Mouse (Mus musculus): ENCODE measurements around the gene Il7r. TPM values are rescaled to one million over a fixed set of nuclear protein-coding genes. Genes with fewer than 3 reads are reported as not detected.

The Il7r gene
- polyA plus RNA-seq, 1 experiment from 2014 or later, result 0.99 TPM

DNA sequence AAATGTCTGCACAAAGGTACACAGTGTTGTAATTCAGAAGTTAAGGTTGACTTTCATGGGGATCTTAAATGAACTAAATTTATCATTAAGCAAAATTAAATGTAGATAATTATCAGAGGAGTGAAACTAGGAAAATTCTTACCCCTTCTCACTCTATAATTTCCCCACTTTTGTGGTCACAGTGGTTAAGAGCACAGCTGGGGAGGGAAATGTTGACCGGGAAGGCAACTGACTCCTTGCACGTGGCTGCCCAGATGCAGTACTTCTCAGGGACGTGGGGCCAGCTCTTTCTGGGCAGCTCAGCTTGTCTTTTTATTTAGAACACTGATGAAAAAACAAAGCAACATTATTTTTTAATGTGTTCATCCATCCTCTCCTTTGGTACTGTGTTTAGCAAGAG is 37.9 kb downstream of the Il7r start:
- Histone ChIP-seq H3K36me3 (ENCODE audit: control insufficient read depth, insufficient read depth, low read length) (no peaks in the 10 kb centered on the region), H3K4me2 (ENCODE audit: low read depth, low read length) (no peak overlapping the region), H3K27ac (ENCODE audit: low read length) (no peak overlapping the region), H3K27me3 (ENCODE audit: control insufficient read depth, insufficient read depth, low read length) (no peaks in the 10 kb centered on the region), H3K4me3 (replicated peaks; ENCODE audit: low read length) (no peak overlapping the region), H3K4me1 (ENCODE audit: control insufficient read depth, insufficient read depth, low read length) (no peaks in the 10 kb centered on the region), H3K9ac (ENCODE audit: low read length) (no peak overlapping the region), H3K9me3 (replicated peaks; ENCODE audit: control insufficient read depth, low read length) (no peaks in the 10 kb centered on the region)
- WGBS, result 46% methylated on average over 3 of the region's 3 CpGs
- no peak for ATAC-seq (ENCODE audit: insufficient read depth, low FRiP score)

DNA sequence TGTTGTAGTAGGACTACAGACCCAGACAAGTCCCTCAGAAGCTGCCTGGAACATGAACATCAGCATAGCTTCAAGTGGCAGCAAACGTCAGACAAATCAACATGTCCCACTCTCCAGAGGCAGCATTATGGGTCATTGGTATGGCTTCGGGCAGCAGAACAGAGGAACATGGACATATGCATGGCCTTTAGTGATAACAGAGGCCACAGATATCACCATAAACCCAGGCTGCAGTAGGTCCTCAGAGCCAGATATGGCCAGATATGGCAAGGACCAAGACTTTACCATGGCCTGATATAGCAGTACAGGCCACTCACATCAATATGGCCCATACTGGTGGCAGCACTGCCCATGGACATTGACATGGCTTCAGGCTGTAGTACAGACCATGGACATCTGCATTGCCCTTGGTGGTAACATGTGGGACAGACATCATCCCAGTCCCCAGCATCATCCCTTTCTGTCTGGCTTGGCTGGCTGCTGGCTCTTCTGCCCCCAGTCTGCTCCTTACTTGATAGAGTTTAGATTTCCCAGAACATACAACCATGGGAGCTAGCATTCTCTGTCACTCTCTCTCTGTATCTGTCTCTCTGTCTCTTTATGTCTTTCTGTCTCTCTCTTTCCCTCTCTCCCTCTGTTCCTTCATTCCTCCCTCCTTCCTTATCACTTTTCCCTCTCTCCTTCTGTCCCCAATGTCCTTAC is 40.4 kb downstream of the Il7r start:
- no peak overlapping the region for H3K4me3 ChIP-seq (replicated peaks; ENCODE audit: low read length)

DNA sequence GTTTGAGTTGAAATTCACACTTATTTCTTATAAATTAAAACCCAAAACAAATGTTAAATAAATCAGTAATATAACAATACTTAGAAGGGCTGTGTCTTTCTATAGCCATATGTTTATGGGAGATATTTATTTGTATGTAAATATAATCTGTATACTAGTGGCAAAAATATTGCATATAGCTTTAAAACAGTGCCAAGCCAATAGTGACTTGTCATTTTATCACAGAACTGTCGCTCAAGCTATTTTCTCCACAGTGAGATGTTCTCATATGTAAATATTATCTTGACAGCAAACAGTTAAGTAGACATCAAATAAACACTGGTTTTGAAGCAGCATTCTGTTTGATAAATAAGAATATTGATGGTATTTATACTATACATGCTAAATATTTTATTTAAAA is 56.8 kb downstream of the Il7r start:
- 72% methylated on average over 1 of the region's 1 CpGs for WGBS

More for the DNA sequence above, 40.4 kb downstream of the Il7r start:
- H3K27ac ChIP-seq (ENCODE audit: low read length), result no peak overlapping the region
- no peak overlapping the region for H3K4me2 ChIP-seq (ENCODE audit: low read depth, low read length)
- no peaks in the 10 kb centered on the region for H3K4me1 ChIP-seq (ENCODE audit: control insufficient read depth, insufficient read depth, low read length)
- no peaks in the 10 kb centered on the region for H3K27me3 ChIP-seq (ENCODE audit: control insufficient read depth, insufficient read depth, low read length)
- H3K9me3 ChIP-seq (replicated peaks; ENCODE audit: control insufficient read depth, low read length), result no peaks in the 10 kb centered on the region
- H3K36me3 ChIP-seq (ENCODE audit: control insufficient read depth, insufficient read depth, low read length), result no peaks in the 10 kb centered on the region
- no peak overlapping the region for H3K9ac ChIP-seq (ENCODE audit: low read length)
- 80% methylated on average over 2 of the region's 2 CpGs for WGBS
- ATAC-seq (ENCODE audit: insufficient read depth, low FRiP score), result no peak

DNA sequence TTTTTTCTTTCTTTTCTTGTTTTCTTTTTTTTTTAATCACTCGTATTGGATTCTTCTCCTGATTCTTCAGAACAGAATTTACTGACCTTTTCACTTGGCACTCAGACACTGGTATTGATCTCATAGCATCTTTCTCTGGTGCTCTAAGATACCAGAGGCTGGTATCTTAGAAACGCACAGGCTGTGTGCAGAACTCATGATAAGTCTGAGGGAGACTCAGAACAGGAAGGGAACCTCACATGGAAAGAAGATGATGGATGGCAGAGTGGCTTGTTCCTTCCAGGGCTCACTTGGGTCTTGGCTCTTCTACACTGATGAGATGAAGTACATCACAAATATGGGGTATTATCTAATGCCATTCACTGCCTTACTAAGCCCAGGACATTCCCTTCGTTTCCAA is 57.4 kb downstream of the Il7r start:
- Histone ChIP-seq H3K4me3 (replicated peaks; ENCODE audit: low read length) (no peak overlapping the region), H3K27ac (ENCODE audit: low read length) (no peak overlapping the region), H3K4me2 (ENCODE audit: low read depth, low read length) (no peak overlapping the region), H3K4me1 (ENCODE audit: control insufficient read depth, insufficient read depth, low read length) (no peaks in the 10 kb centered on the region), H3K9me3 (replicated peaks; ENCODE audit: control insufficient read depth, low read length) (no peaks in the 10 kb centered on the region), H3K27me3 (ENCODE audit: control insufficient read depth, insufficient read depth, low read length) (no peaks in the 10 kb centered on the region), H3K36me3 (ENCODE audit: control insufficient read depth, insufficient read depth, low read length) (no peaks in the 10 kb centered on the region), H3K9ac (ENCODE audit: low read length) (no peak overlapping the region)
- no peak for ATAC-seq (ENCODE audit: insufficient read depth, low FRiP score)
- 50% methylated on average over 3 of the region's 3 CpGs for WGBS

More for the DNA sequence above, 56.8 kb downstream of the Il7r start:
- ATAC-seq (ENCODE audit: insufficient read depth, low FRiP score), result no peak
- Histone ChIP-seq H3K27ac (ENCODE audit: low read length) (no peak overlapping the region), H3K4me3 (replicated peaks; ENCODE audit: low read length) (no peak overlapping the region), H3K9me3 (replicated peaks; ENCODE audit: control insufficient read depth, low read length) (no peaks in the 10 kb centered on the region), H3K4me1 (ENCODE audit: control insufficient read depth, insufficient read depth, low read length) (no peaks in the 10 kb centered on the region), H3K9ac (ENCODE audit: low read length) (no peak overlapping the region), H3K27me3 (ENCODE audit: control insufficient read depth, insufficient read depth, low read length) (no peaks in the 10 kb centered on the region), H3K36me3 (ENCODE audit: control insufficient read depth, insufficient read depth, low read length) (no peaks in the 10 kb centered on the region), H3K4me2 (ENCODE audit: low read depth, low read length) (no peak overlapping the region)

DNA sequence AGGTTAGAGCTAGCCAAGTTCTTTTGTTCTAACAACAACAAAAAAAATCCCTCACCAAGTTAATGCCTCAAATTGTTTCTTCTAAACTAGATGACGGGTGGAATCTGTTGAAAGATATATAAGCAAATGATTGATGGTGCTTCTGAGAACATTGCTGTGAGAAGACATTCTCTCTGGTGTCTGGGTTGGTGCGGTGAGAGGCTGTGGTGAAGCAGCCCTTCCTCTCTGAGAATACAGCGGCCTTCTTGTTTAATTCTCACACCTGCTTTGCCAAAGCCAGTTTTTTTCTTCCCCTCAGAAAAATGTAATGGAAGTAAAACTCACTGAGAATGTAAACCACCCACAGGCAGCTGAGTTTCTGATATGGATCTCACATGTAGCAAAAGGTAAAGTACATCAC is 57.8 kb downstream of the Il7r start:
- Histone ChIP-seq H3K27ac (ENCODE audit: low read length) (no peak overlapping the region), H3K36me3 (ENCODE audit: control insufficient read depth, insufficient read depth, low read length) (no peaks in the 10 kb centered on the region), H3K4me1 (ENCODE audit: control insufficient read depth, insufficient read depth, low read length) (no peaks in the 10 kb centered on the region), H3K27me3 (ENCODE audit: control insufficient read depth, insufficient read depth, low read length) (no peaks in the 10 kb centered on the region), H3K4me2 (ENCODE audit: low read depth, low read length) (no peak overlapping the region), H3K9me3 (replicated peaks; ENCODE audit: control insufficient read depth, low read length) (no peaks in the 10 kb centered on the region), H3K4me3 (replicated peaks; ENCODE audit: low read length) (no peak overlapping the region), H3K9ac (ENCODE audit: low read length) (no peak overlapping the region)
- no peak for ATAC-seq (ENCODE audit: insufficient read depth, low FRiP score)
- 15% methylated on average over 3 of the region's 3 CpGs for WGBS

DNA sequence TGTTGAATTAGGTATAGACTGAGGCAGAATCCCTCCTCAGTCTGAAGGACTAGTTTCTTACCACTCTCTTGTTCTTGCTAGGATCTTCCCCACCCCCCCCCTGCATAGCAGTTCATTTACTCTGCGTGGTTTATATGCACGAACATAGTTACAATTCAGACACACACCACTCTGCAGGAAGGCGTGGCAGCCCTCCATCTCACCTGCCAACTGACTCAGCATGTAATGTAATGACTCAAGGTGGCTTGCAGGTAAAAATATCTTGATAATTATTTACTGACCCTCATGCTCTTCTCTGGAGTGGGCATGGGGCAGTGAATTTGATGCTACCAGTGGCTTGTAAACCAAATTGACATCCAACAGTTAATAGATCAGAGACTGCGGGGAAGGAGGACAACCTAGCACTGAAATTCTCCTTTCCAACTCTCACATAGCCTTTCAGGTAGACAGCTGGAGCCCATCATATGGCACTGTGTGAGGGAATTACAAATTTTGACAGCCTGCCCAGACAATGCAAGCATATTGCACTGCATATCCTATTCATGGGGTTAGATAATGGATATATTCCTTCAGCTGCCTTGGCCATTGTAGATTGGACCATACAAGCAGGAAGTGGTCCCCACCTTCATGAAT is 58.8 kb downstream of the Il7r start:
- no peak for ATAC-seq (ENCODE audit: insufficient read depth, low FRiP score)
- WGBS, result 80% methylated on average over 4 of the region's 4 CpGs
- no peak overlapping the region for H3K9ac ChIP-seq (ENCODE audit: low read length)
- H3K4me1 ChIP-seq (ENCODE audit: control insufficient read depth, insufficient read depth, low read length), result no peaks in the 10 kb centered on the region
- H3K4me3 ChIP-seq (replicated peaks; ENCODE audit: low read length), result no peak overlapping the region
- H3K27me3 ChIP-seq (ENCODE audit: control insufficient read depth, insufficient read depth, low read length), result no peaks in the 10 kb centered on the region
- no peaks in the 10 kb centered on the region for H3K9me3 ChIP-seq (replicated peaks; ENCODE audit: control insufficient read depth, low read length)
- H3K36me3 ChIP-seq (ENCODE audit: control insufficient read depth, insufficient read depth, low read length), result no peaks in the 10 kb centered on the region
- H3K27ac ChIP-seq (ENCODE audit: low read length), result no peak overlapping the region
- no peak overlapping the region for H3K4me2 ChIP-seq (ENCODE audit: low read depth, low read length)

DNA sequence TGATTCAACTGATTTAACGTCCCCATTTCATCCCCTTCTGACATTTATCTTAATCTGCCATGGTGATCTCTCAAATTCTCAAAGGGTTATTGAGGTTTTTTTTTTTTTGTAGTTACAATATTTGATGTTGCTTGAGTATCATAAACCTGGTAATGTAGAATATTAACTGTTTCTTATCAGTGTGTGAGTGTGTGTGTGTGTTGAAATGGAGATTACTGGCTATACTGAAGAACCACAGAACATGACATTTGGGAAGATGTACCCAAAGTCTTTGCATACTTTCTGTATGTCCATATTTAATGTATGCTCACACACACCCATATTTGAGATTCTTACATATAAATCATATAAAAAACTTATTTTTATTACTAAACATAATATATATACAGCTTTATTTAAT is 65.9 kb downstream of the Il7r start:
- Histone ChIP-seq H3K27me3 (ENCODE audit: control insufficient read depth, insufficient read depth, low read length) (no peaks in the 10 kb centered on the region), H3K36me3 (ENCODE audit: control insufficient read depth, insufficient read depth, low read length) (no peaks in the 10 kb centered on the region), H3K4me2 (ENCODE audit: low read depth, low read length) (no peak overlapping the region), H3K4me1 (ENCODE audit: control insufficient read depth, insufficient read depth, low read length) (no peaks in the 10 kb centered on the region), H3K4me3 (replicated peaks; ENCODE audit: low read length) (no peak overlapping the region), H3K27ac (ENCODE audit: low read length) (no peak overlapping the region), H3K9me3 (replicated peaks; ENCODE audit: control insufficient read depth, low read length) (no peaks in the 10 kb centered on the region), H3K9ac (ENCODE audit: low read length) (no peak overlapping the region)
- no peak for ATAC-seq (ENCODE audit: insufficient read depth, low FRiP score)
- WGBS, result 31% methylated on average over 1 of the region's 1 CpGs

DNA sequence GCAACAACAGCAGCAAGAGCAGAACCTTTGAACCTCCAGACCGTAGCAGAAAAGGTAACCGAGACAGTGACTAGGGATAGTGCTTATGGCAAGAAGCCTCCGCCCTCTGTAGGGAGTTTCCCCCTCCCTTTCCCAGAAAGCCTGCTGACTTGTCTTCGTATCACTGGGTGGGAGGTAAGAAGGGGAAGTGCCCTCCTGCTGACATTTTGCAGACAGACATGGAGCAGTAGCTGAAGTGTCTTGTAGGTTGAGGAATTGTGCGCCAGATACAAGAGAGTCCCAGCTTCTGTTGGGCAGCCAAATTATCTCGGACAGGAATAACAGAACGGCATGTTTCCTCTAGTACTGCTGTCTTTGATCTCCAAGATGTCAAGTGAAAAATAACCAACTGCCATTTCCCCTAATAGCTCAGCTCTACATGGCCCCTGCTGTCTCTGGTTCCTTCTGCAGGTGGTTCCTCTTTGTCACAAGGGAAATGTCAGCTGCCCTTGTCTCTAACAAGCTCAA is 66.4 kb downstream of the Il7r start:
- no peaks in the 10 kb centered on the region for H3K9me3 ChIP-seq (replicated peaks; ENCODE audit: control insufficient read depth, low read length)
- H3K4me2 ChIP-seq (ENCODE audit: low read depth, low read length), result no peak overlapping the region
- ATAC-seq (ENCODE audit: insufficient read depth, low FRiP score), result no peak
- H3K36me3 ChIP-seq (ENCODE audit: control insufficient read depth, insufficient read depth, low read length), result no peaks in the 10 kb centered on the region
- H3K27ac ChIP-seq (ENCODE audit: low read length), result no peak overlapping the region
- H3K4me3 ChIP-seq (replicated peaks; ENCODE audit: low read length), result no peak overlapping the region
- no peak overlapping the region for H3K9ac ChIP-seq (ENCODE audit: low read length)
- WGBS, result 51% methylated on average over 7 of the region's 7 CpGs
- H3K27me3 ChIP-seq (ENCODE audit: control insufficient read depth, insufficient read depth, low read length), result no peaks in the 10 kb centered on the region
- no peaks in the 10 kb centered on the region for H3K4me1 ChIP-seq (ENCODE audit: control insufficient read depth, insufficient read depth, low read length)
